Mouse (Mus musculus): ENCODE data around the gene Fam206a.

Fam206a gene

DNA sequence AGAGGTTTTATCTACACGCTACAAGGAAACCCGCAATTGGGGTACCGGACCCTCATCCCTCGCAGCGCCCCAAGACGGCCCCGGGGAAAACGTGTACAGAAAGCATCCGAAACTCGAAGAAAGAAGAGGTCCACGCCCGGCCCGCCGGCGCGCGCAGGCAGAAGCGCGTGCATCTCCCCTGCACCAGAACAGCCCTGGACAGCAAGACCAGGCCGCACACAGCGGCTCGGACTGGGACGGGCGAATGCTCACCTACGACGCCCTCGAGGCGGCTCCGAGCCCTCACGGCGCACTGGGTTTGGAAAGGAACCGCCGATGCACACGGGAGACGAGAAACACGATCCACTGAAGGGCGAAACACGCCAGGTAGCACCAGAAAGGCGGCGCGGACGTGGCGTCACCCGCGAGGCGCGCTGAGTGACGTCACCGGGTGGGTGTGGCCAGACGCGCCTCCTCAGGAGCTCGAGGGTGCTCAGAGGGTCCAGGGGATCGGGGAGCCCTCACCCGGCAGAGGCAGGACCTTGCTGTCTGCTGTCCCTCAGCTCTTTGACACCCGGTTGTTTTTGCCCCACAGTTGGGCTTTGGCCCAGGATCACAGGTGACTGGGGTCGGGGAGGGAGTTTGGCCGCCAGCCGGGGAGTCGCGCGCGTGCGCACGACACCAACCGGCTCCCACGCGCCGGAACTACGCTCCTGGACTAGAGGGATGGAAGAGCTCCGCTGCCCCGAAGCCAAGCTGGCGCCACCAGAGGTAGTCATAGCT, at the start of gene Fam206a, which contains the start of gene Elp1:
Gene Fam206a (plus strand): TSS at position 439 of the 762 bp plus-strand sequence.
Gene Elp1 (minus strand): TSS at position 425 of the 762 bp plus-strand sequence.
- DNase-seq (ENCODE audit: low read depth), result peak; percentile 76

DNA sequence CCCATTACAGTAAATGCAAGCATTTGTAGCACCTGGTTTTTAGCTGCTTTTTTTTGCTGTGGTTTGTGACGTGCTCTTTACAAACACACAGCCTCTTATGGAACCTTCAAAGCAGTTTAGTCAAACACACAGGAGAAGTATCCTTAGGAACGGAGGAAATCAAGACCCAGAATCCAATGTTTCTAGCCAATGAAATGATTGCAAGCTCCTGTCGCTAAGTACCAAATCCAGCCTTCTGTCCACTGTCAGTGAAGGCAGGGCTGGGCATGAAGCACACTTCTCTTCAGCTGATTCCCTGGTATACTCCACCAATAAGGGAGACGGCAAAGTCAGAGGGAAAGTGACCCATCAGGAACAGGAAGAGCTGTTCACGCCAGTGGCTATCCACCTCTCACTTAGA, 46.1 kb upstream of the Fam206a start:
- no peak for DNase-seq (ENCODE audit: low read depth)

DNA sequence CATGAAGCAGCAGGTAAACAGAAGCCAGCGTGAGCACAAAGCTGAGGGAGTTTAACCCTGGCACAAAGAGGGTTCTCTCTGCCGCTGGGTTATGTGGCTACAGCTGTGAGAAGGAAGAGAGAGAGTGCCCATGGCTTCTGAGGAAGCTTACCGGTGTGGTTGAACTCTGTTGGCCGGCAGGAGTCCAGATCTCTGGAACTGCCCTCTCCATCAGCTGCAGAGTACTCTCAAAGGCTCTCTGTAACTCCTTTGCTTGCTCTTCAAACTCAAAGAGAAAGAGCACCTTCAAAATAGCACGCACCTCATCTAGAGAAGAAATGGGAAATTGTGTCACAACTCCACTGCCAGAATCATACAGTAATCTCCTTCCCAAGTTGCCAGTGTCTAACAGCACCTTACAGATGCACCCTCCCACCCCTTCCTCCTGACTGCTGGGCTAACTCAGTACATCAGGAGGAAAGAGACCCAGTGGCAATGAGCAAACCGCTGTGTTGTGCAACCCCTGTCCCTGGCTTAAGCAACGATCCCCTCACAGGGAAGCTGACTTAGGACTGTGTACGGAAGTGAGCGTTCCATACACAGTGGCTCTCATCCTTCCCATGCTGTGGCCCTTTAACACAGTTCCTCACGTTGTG, 45.1 kb upstream of the Fam206a start:
- no peak for DNase-seq (ENCODE audit: low read depth)

DNA sequence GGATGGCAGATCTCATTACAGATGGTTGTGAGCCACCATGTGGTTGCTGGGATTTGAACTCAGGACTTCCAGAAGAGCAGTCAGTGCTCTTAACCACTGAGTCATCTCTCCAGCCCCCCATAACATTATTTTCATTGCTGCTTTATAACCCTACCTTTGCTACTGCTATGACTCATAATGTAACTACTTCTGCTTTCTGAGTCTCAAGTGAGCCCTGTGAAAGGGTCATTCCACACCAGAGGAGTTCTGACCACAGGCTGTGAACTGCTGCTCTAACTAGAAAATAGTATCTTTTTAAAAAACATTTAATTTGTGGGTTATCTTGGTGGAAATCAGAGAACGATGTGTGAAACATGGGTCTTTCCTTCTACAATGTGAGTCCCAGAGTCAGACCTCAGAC, 44.5 kb upstream of the Fam206a start:
- DNase-seq (ENCODE audit: low read depth), result no peak

DNA sequence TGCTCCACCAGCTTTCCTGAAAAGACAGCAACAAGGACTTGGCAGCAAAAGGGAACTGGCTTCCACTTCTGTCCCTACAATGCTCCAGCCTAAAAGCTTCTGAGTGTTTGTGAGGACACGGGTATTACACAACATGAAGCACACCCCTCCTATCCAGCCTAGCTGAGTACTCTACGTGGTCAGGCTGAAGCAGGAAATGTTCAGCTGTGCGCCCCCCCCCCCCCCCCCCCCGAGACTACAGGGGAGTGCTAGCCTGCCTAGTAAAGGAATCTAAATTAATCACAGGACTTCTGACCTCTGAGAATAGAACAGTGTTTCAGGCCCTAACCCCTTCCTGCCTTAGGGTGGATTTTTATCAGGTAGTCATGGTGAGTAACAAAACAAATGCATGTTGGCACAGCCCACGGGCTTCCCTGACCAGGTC, 34.3 kb upstream of the Fam206a start:
- DNase-seq (ENCODE audit: low read depth), result no peak

DNA sequence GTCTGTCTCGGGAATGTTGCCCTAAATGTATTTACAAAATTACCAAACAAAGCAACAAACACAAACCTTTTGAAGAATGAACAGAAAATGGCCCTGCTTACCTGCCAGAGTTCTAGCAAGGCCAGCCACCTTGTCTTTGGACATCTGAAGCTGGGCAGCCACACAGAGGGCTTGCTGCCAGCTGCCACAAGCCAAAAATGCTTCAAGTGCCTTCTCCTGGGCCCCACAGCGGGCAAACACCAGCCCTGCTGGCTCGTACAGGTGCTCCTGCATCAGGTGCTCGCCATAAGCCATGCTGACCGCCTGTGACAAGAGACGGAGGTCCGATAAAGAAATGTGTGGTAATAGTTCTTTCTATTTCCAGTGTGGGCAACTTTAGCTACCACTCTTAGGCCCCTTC, 33.2 kb upstream of the Fam206a start:
- no peak for DNase-seq (ENCODE audit: low read depth)

DNA sequence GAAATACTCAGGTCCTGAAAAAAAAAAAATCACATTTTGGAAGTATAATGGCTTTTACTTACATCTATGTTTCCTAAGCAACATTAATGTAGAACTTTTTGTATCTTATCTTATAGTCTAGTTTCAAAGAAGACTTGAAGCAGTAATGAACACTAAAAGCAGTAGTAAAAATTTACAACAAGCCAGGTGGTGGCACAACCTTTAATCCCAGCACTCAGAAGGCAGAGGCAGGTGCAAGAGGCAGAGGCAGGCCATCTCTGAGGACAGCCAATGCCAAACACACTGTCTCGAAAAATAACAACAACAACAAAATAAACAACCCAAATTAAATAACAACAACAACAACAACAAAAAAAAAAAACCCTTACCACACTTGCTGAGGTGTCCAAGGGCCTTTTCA, 31.1 kb upstream of the Fam206a start:
- DNase-seq (ENCODE audit: low read depth), result no peak

DNA sequence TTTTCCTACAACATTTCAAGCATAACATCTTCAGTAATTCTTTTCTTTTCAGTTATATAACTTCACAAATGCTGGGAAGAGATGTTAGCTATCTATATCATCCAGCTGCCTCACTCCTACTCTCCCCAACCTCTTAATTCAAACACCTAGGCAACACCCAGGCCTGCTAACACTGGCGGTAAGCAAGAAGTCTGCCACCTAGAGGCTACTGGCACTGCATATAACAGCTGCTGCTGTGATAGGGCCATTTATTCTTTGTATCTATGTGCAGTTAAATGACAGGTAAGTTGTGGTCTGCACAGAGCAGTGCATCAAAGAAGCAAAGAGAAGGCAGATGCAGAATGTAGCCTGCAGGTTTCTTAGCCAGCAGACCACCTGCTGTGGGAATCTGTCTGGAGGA, 10.8 kb upstream of the Fam206a start:
- no peak for DNase-seq (ENCODE audit: low read depth)

DNA sequence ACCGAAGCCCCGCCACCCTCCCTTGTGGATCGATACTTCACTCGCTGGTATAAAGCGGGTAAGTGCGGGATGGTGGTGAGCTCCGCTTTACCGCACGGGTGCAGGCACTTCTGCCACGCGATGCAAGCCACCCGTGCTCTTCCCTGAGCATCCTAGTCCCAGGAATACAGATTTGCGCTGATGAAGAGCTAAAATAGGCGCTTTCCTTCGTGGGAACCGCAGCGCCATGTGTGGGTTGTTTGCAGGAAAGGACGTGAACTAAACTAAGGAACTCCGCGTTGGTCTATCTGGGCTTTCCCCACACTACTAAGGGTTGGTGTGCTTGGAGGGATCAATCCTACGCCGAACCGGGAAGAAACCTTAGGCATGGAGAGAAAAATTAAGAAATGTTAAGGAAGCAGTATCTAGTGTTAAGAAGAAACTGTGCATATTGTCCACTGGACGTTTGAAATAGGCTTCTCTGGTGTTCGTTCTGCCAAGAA, 565 bp downstream of the Fam206a start:
- DNase-seq (ENCODE audit: low read depth), result no peak

DNA sequence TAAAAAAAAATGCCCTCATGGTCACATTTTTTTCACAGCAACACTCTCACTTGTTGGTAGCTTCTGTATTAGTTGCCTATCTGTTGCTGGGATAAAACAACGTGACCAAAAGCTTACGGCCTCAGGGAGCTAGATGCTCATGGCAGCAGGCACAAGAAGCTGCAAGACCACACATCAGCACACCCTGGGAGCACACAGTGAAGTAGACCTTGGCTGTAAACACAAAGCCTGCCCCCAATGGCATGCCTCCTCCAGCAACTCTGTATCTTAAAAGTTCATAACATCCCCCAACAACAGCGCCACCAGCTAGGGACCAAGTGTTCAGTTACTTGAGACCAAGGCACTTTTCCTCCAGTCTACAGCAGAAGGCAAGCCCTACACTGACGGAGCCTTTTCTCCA, 6.9 kb downstream of the Fam206a start:
- no peak for DNase-seq (ENCODE audit: low read depth)

DNA sequence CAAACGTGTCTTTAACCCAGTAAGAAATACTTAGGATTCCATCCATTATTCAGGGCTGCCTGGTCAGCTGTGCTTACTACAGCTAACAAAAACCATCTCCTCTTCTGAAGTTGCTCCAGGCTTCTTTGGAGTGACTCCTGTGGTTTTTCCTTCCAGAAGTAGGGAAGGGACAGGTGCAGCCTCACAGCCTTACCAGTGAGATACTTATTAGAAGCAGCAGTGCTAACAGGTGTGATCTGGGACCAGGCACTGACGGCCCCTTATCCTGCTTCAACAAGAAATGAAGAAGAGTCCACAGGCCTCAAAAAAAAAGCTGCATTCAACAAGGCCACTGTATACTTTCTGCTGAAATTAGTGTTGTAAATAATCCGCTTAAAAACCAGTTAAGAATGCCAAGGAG, 9.5 kb downstream of the Fam206a start:
- no peak for DNase-seq (ENCODE audit: low read depth)

DNA sequence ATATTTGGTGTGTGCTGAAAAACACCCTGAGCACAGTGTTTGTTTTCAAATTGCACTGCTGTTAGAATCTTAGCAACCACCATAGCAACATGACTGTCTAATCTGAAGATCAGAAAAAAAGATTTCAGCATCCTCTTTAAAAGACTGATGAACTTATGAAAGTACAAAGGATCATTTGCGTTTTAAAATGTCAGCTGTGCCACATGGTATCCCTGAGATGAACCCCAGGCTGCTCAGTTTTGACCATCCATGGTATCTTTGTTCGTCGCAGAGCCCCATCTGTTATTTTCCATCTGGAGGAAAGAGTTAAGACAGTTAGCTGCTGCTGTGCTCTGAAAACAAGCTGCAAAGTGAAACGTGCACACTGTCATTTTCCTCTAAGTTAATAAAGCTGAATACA, 10.0 kb downstream of the Fam206a start:
- no peak for DNase-seq (ENCODE audit: low read depth)

DNA sequence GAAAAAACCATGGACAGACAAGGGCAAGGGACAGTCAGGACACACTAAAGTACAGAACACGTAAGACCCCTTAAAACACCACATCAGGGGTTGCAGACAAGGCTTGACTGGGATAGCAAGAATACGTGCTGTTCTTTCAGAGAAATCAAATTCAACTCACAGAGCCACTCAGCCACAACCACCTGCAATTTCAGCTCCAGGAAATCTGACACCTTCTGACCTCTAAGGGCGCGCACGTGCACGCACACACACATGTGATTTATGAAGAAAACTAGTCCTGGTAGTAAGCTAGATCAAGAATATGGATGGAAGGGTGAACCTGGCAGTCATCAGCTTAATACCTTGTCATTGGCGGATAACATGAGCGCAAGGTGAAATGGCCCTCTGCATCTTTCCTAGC, 13.0 kb downstream of the Fam206a start:
- DNase-seq (ENCODE audit: low read depth), result no peak

DNA sequence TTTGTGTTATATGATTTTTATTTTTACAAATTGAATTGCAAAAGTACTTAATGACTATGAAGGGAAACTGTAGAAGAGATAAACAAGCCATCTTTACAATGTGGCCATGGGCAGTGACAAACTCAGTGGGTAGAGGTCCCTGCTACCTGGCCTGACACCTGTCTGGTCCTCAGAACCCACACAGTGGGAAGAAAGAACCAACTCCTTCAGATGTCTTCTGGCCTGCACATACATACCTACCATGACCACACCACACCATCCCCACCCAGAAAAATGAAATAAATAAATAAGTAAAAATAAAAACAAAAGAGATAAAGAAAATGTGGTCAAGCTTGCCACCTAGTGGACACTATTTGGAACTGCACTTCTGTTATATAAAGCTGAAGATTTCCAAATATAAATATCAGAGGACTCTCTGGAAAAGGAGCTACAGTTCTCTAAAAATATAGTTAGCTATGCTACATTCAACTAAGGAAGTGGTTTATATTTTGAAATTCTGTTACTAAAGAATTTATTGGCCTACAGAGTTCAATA, 17.9 kb downstream of the Fam206a start:
- no peak for DNase-seq (ENCODE audit: low read depth)

DNA sequence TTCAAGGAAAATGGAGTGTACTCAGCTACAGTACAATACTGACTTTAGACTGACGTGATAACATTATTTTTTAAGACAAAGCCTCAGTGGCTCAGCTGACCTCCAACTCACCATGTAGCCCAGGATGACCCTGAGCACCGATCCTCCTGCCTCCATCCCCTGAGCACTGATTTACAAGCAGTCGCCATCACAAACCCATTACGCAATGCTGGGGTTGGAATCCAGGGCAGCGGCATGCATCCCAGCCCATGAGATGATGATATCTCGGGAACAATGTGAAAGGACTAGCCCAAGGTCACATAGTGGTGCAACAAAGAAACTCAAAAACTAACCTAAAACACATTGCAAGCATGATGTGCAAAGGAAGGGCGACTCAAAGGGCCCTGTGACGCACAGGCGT, 22.1 kb downstream of the Fam206a start:
- DNase-seq (ENCODE audit: low read depth), result no peak

DNA sequence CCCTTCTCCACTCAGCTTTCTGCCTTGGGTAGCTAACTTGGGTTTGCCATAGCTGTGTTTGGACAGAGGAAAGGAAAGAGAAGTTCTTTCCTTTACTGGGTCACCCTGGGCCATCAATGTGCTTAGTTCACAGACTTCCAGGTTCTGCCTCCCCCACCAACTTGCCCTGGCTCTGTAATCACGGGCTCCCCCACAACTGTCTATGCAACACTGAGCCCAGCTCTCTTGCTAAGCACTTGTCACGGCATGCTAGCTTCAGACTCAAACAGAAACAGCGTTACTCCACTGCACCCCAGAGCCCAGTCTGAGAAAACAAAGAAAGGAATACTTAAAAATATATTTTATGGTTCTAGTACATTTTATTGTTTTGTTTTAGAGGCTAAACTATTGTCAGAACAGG, 26.8 kb downstream of the Fam206a start:
- no peak for DNase-seq (ENCODE audit: low read depth)

DNA sequence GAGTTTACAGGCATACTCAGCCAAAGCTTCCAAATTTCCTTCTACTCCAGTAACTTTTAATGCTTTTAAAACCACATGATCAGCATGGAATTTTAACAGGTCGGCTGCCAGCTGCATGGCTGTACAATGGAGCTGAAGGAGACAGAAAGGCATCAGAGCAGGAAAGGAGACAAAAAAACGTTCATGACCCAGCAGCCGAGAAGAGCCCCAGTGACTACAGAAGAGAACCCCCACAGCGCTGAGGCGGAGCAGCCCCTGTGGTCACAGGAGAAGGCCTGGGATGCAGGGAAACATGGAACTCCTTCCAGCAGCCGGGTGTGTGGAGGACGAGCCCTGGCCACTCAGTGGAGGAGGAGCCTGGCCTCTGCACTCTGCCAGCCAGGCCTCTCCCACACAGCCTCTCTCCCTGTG, 27.4 kb downstream of the Fam206a start:
- peak; percentile 70 for DNase-seq (ENCODE audit: low read depth)

DNA sequence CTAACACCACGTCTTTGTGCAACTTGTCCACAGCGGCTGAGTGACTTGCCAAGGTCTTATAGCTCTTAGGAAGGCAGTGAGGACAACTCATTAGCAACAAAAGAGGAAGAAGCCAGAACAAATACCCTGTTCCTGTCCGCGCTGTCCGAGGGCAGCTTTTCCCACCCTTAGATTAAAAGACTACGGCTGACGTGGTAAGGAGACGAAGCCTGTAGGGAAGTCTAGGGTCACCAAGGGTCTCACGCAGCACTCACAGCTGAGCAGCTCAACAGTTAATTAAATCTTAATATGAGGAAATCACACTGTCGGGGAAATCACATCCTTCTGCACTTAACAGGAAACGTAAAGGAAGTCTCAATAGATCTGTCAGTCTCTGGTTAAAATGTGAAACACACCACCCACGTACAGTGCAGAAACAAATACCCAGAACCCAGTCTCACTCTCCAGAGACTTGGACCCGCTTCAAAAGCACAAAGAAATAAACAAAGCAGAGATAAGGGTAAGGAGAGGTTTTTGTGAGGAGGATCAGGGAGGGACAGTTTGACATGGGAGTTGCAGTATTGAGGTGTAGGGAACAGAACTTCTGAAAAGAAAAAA, 29.0 kb downstream of the Fam206a start:
- DNase-seq (ENCODE audit: low read depth), result no peak

DNA sequence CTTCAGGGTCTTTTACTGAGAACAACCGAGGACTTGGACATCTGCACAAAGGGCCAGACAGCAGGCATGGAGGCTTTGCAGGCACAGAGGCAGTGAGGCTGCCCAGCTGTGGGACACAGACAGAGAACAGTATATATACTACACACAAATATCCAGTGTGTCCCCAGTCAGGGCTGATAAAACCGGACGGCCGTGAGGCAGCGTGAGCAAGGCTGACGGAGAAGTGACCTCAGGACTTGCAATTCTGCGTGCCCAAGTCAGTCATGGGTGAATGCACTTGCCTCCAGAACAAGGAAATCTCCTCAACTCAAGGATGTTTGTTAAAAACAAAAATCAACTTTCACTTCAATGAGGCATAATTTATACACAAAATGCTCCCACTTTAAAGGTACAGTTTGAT, 29.9 kb downstream of the Fam206a start:
- no peak for DNase-seq (ENCODE audit: low read depth)

DNA sequence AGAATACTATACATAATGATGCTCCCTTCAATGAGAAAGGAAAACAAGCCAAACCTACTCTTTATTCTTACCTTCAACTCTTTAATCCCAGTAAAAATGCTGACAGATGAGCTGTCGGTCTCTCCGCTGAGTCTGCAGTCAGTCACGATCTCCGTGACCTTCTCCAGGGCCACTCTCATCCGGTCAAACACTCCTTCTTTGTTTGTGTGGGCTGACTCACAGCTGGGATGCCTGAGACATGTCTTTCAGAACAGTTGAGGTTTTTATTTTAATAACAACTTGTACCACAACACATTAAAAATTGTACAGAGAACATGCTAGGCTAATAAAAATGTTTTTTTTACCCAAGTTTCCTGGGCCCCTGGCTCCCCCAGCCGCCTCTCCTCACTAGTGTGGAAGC, 35.5 kb downstream of the Fam206a start:
- no peak for DNase-seq (ENCODE audit: low read depth)

DNA sequence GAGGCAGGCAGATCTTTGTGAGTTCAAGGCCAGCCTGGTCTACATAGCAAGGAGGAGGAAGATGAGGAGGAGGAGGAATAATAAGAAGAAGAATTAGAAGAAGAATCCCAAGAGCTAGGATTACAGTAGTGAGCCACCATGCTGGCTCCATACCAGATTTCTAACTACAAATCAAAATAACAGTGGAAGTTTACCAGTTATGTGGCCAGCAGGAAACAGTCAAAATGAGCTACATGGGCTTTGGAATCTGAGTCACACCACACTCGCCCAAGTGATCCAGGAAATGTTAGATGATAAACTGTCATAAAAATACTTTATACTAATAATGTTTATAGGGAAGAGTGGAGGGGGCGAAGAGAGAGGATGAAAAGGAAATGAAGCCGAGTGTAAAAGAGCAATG, 38.2 kb downstream of the Fam206a start:
- no peak for DNase-seq (ENCODE audit: low read depth)

DNA sequence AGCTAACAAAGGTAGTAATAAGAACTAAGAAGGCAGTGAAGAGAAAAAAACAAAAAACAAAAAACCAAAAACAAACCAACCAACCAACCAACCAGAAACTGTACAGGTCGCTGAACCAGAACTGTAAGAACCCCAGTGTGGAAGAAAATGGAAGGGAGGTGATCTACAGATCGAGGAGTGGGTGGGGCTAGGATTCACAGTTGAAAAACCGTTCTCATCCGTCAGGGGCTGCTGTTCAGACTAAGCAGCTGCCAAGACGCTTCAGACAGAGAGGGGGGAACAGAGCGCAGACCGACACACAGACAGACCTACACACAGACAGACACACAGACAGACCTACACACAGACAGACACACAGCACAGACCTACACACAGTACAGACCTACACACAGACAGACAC, 40.4 kb downstream of the Fam206a start:
- no peak for DNase-seq (ENCODE audit: low read depth)

DNA sequence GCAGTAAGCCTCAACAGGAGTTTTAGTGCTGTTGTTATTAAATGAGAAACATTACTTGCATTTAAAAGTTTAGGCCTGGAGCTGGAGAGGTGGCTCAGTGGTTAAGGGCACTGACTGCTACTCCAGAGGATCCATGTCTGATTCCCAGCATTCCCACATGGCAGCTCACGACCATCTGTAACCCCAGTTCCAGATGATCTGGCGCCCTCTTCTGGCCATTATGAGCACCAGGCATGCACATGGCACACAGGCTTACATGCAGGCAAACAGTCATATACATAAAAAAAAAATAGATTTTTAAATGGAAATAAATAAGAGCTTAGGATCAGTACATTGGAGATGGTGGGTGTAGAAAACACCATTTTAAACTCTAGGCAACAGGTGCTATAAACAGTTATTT, 41.8 kb downstream of the Fam206a start:
- no peak for DNase-seq (ENCODE audit: low read depth)
